Mouse (Mus musculus): ENCODE data around the gene Faap100. TPM values are rescaled to one million over a fixed set of nuclear protein-coding genes. Genes with fewer than 3 reads are reported as not detected.

The Faap100 gene
- polyA plus RNA-seq, 1 experiment from 2014 or later = 32.5 TPM

GRCm38 (mm10) chr11:120395661-120396060 lies 17.1 kb upstream of the Faap100 start:
- 88% methylated on average over 4 of the region's 4 CpGs for WGBS
- Histone ChIP-seq H3K27ac (no peak overlapping the region), H3K27me3 (ENCODE audit: insufficient read depth, poor library complexity, severe bottlenecking) (no peaks in the 10 kb centered on the region), H3K4me1 (no peaks in the 10 kb centered on the region), H3K9me3 (no peaks in the 10 kb centered on the region), H3K4me3 (no peak overlapping the region), H3K36me3 (peaks cover 85% of the 10 kb centered on the region)
- no peak for DNase-seq (ENCODE audit: low spot score)

DNA sequence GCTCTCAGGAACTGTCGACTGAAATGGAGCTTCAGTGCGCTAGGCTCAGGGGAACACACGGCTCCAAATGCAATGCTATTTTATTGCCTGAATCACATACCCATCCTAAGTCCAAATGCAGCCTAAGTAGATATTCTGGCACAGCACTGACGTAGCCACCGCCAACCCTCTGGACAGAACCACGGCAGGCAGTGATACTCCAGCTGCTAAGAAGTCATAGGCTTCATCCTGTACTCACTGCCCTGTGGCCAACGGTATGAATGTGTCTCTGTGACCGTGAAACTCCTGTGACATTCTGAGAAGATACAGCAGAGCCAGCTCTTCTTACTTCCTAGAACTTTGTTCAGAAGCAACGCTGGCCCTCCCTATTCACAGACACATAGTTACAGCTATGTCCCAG lies 10.0 kb upstream of the Faap100 start:
- Histone ChIP-seq H3K4me1 (peaks cover 16% of the 10 kb centered on the region; the same call in 1 of the 2 replicates), H3K36me3 (peaks cover 72% of the 10 kb centered on the region), H3K9me3 (no peaks in the 10 kb centered on the region), H3K4me3 (no peak overlapping the region), H3K27ac (peak overlapping the region; percentile 9; the same call in 1 of the 2 replicates), H3K27me3 (ENCODE audit: insufficient read depth, poor library complexity, severe bottlenecking) (no peaks in the 10 kb centered on the region)
- WGBS = 91% methylated on average over 9 of the region's 9 CpGs
- DNase-seq (ENCODE audit: low spot score) = no peak

DNA sequence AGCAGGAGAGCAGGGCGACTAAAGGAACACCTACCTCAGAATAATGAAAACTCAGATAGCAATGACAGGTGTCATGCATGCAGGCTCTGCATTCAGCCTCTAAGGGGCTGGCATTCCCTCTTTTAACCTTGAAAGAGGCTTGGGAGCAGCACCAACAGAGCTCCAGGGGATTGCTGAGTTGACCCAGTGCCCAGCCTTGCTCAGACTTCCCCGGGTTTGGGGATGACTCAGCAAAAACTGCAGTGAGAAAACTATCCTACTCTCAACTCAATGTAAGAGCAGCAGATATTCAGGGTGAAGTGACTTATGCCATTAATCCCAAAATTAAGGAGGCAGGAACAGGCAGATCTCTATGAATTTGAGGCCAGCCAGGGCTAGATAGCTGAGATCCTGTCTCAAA lies 8.6 kb upstream of the Faap100 start:
- 55% methylated on average over 2 of the region's 2 CpGs for WGBS
- Histone ChIP-seq H3K27ac (peak overlapping the region; percentile 74), H3K9me3 (no peaks in the 10 kb centered on the region), H3K36me3 (peaks cover 72% of the 10 kb centered on the region), H3K4me3 (no peak overlapping the region), H3K4me1 (peaks cover 21% of the 10 kb centered on the region), H3K27me3 (ENCODE audit: insufficient read depth, poor library complexity, severe bottlenecking) (no peaks in the 10 kb centered on the region)
- DNase-seq (ENCODE audit: low spot score) = no peak

- 62% methylated on average over 6 of the region's 6 CpGs for WGBS
These were observed 8.1 kb upstream of the Faap100 start for GRCm38 (mm10) chr11:120386632-120387031.

GRCm38 (mm10) chr11:120382509-120382908 lies 3.9 kb upstream of the Faap100 start:
- peaks cover 73% of the 10 kb centered on the region for H3K36me3 ChIP-seq
- WGBS = 62% methylated on average over 9 of the region's 9 CpGs
- H3K4me1 ChIP-seq = peaks cover 51% of the 10 kb centered on the region

More at GRCm38 (mm10) chr11:120386632-120387031, 8.1 kb upstream of the Faap100 start:
- Histone ChIP-seq H3K36me3 (peaks cover 72% of the 10 kb centered on the region), H3K4me1 (peaks cover 26% of the 10 kb centered on the region), H3K9me3 (no peaks in the 10 kb centered on the region), H3K4me3 (no peak overlapping the region), H3K27me3 (ENCODE audit: insufficient read depth, poor library complexity, severe bottlenecking) (no peaks in the 10 kb centered on the region), H3K27ac (peak overlapping the region; percentile 87)
- DNase-seq (ENCODE audit: low spot score) = no peak

GRCm38 (mm10) chr11:120381157-120381556 lies 2.6 kb upstream of the Faap100 start:
- H3K4me1 ChIP-seq = peaks cover 54% of the 10 kb centered on the region
- no peaks in the 10 kb centered on the region for H3K27me3 ChIP-seq (ENCODE audit: insufficient read depth, poor library complexity, severe bottlenecking)
- peaks cover 76% of the 10 kb centered on the region for H3K36me3 ChIP-seq
- H3K4me3 ChIP-seq = no peak overlapping the region
- DNase-seq (ENCODE audit: low spot score) = no peak
- no peaks in the 10 kb centered on the region for H3K9me3 ChIP-seq
- peak overlapping the region; percentile 85; the same call in 1 of the 2 replicates for H3K27ac ChIP-seq
- WGBS = 93% methylated on average over 4 of the region's 4 CpGs

More at GRCm38 (mm10) chr11:120382509-120382908, 3.9 kb upstream of the Faap100 start:
- Histone ChIP-seq H3K4me3 (no peak overlapping the region), H3K9me3 (no peaks in the 10 kb centered on the region), H3K27me3 (ENCODE audit: insufficient read depth, poor library complexity, severe bottlenecking) (no peaks in the 10 kb centered on the region), H3K27ac (peak overlapping the region; percentile 85)
- DNase-seq (ENCODE audit: low spot score) = peak; percentile 86

DNA sequence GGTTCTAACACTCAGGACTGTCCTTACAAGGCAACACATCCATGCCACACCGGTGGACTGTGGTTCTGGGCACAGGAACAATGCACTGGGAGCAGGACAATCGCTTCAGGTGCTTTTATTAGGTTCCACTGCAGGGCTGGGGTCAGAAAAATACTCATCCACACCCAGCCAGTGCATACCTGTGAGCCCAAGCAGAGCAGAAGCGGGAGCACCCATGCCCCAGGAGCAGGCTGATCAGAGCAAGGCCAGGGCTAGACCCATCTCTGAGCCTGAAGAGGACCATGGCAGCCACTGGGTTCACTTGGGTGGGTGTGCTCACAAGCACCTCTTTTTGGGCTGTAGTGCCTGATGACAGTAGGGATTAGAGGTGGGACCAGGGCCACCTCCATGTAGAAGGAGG lies 1.7 kb upstream of the Faap100 start:
- H3K27me3 ChIP-seq (ENCODE audit: insufficient read depth, poor library complexity, severe bottlenecking) = no peaks in the 10 kb centered on the region
- DNase-seq (ENCODE audit: low spot score) = no peak
- WGBS = 89% methylated on average over 3 of the region's 3 CpGs
- H3K27ac ChIP-seq = 0 out of 2 replicates have a peak overlapping the region, but pooled peaks have one; percentile 44
- H3K36me3 ChIP-seq = peaks cover 77% of the 10 kb centered on the region
- H3K4me3 ChIP-seq = no peak overlapping the region
- H3K4me1 ChIP-seq = peaks cover 49% of the 10 kb centered on the region
- H3K9me3 ChIP-seq = no peaks in the 10 kb centered on the region

DNA sequence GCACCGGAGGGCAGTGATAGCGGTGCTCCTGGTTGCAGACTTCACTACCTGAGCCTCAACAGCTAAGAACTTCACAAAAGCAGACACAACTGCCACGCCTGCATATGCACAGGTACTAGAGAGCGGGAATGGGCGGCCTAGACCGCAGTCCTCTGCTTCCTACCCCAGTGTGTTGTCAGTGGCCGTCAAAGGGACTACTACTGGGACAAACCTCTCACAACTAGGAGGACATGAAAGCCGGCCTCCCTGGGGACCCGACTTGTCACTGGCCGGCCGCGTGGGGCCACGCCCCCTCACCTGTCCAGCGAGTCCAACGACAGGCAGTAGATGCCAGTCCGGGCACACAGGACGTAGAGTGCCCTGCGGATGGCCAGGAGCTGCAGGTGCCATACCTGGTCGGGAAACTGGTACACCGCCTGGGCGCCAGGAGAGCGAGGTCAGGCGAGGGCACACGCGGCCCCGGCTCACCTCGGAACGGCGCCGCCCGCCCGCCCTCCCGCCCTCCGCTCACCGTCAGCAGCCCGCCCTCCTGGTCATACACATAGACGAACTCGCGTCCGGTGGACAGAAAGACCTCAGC lies 443 bp downstream of the Faap100 start:
- Histone ChIP-seq H3K9me3 (no peaks in the 10 kb centered on the region), H3K36me3 (peaks cover 77% of the 10 kb centered on the region), H3K4me1 (peaks cover 44% of the 10 kb centered on the region), H3K4me3 (peak overlapping the region; percentile 90), H3K27ac (peak overlapping the region; percentile 84), H3K27me3 (ENCODE audit: insufficient read depth, poor library complexity, severe bottlenecking) (no peaks in the 10 kb centered on the region)
- 4% methylated on average over 40 of the region's 40 CpGs for WGBS
- no peak for DNase-seq (ENCODE audit: low spot score)

DNA sequence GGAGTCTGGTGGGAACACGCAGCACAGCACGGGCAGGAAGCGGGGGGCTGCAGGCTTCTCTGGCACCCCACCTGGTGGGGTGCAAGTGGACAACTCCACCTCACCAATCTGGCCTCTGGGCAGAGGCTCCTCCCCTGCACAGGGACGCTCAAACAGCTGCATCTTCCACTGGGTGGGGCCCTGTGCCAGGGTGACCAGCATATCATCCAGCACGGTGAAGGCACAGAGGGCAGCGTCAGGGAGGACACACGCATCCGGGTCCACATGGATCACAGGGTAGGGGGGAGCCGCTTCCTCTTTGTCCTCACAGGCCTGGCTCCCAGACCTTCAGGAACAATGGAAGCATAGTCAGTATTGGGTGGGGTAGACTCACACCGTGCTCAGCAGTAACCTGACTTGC lies 1.2 kb downstream of the Faap100 start:
- no peak overlapping the region for H3K27ac ChIP-seq
- H3K4me1 ChIP-seq = peaks cover 45% of the 10 kb centered on the region
- H3K27me3 ChIP-seq (ENCODE audit: insufficient read depth, poor library complexity, severe bottlenecking) = no peaks in the 10 kb centered on the region
- H3K9me3 ChIP-seq = no peaks in the 10 kb centered on the region
- H3K4me3 ChIP-seq = peak overlapping the region; percentile 90
- WGBS = 73% methylated on average over 10 of the region's 10 CpGs
- peaks cover 77% of the 10 kb centered on the region for H3K36me3 ChIP-seq
- no peak for DNase-seq (ENCODE audit: low spot score)

GRCm38 (mm10) chr11:120376302-120377160 lies 2.0 kb downstream of the Faap100 start:
- Histone ChIP-seq H3K27ac (no peak overlapping the region), H3K36me3 (peaks cover 77% of the 10 kb centered on the region), H3K9me3 (no peaks in the 10 kb centered on the region), H3K4me3 (peak overlapping the region; percentile 90; the same call in 1 of the 2 replicates), H3K27me3 (ENCODE audit: insufficient read depth, poor library complexity, severe bottlenecking) (no peaks in the 10 kb centered on the region), H3K4me1 (peaks cover 37% of the 10 kb centered on the region)
- 86% methylated on average over 17 of the region's 17 CpGs for WGBS
- no peak for DNase-seq (ENCODE audit: low spot score)

GRCm38 (mm10) chr11:120375324-120375723 lies 3.2 kb downstream of the Faap100 start:
- no peak for DNase-seq (ENCODE audit: low spot score)
- H3K4me3 ChIP-seq = no peak overlapping the region
- no peaks in the 10 kb centered on the region for H3K27me3 ChIP-seq (ENCODE audit: insufficient read depth, poor library complexity, severe bottlenecking)
- peaks cover 31% of the 10 kb centered on the region for H3K4me1 ChIP-seq
- H3K36me3 ChIP-seq = peaks cover 77% of the 10 kb centered on the region
- H3K27ac ChIP-seq = no peak overlapping the region
- H3K9me3 ChIP-seq = no peaks in the 10 kb centered on the region
- 90% methylated on average over 10 of the region's 10 CpGs for WGBS

DNA sequence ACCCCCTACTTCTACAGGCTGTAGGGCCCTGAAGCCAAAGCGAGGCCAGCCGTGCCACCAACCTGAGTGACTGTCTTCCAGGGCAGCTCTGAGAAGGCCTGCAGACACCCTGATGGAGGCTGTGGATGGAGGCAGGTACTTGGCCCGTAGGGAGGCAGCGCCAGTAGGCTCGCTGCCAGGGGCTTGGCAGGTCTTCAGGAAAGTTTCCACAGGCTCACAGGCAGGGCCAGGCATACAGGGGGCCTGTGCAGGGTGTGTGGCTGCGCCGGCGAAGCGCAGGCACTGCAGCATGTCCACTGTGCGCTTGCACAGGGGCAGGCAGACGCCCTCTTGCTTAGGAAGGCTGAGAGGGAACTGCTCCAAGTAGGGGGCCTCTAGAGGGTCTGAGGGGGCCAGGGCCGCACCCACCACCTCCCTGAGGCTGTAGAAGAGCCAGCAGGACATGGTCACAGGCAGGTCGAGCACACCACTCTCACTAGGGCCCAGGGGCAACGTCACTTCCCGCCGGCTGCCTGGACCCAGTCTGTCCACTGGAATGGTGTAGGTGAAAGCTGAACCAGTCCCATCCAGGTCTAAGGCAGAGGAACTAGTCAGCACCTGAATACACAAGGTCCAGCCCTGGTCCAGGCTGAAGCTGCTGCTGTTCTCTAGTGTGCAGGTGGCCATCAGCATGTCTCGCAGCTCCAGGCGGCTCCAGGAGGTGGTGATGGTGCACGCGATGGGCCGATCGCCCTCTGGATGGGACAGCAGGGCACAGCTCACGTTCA lies 4.6 kb downstream of the Faap100 start:
- Histone ChIP-seq H3K9me3 (no peaks in the 10 kb centered on the region), H3K27me3 (ENCODE audit: insufficient read depth, poor library complexity, severe bottlenecking) (no peaks in the 10 kb centered on the region), H3K27ac (no peak overlapping the region), H3K4me3 (no peak overlapping the region), H3K4me1 (peaks cover 35% of the 10 kb centered on the region), H3K36me3 (peaks cover 85% of the 10 kb centered on the region)
- no peak for DNase-seq (ENCODE audit: low spot score)
- 89% methylated on average over 23 of the region's 23 CpGs for WGBS
